Mouse (Mus musculus): ENCODE results near the gene Mif. TPM values are rescaled to one million over a fixed set of nuclear protein-coding genes. Genes with fewer than 3 reads are reported as not detected.

Mif gene
- polyA plus RNA-seq, 1 experiment from 2014 or later = 1,867 TPM

DNA sequence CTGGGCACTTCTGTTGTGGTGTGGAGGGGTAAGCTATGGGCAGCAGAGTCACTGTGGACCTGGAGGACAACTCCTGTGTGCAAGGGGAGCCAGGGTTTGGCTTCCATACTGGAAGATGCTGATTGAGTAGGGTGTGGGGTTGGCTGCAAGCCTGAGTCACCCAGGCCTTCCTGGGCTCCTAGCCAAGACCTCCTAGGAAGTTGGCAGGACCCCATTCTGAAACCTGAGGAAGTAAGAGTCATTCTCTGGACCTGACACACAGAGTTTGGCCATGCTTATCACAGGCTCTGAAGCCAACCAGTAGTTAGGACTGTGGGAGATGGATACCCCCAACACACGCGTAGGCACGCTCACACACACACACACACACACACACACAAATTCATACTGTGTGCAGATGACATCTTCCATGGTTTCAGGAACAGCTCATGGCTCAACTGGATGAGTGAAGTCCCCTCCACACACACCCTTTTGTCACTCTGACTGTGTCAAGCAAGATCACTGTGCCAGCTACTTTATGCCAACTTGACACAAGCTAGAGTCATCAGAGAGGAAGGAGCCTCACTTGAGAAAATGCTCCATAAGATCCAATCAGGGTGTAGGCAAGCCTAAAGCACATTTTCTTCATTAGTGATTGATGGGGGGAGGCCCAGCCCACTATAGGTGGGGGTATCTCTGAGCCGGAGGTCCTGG, 32.2 kb downstream of the Mif start:
- no peaks in the 10 kb centered on the region for H3K27me3 ChIP-seq (ENCODE audit: control insufficient read depth, insufficient read depth, low read length)
- 73% methylated on average over 4 of the region's 4 CpGs for WGBS
- H3K36me3 ChIP-seq (ENCODE audit: control insufficient read depth, insufficient read depth) = no peaks in the 10 kb centered on the region
- no peak overlapping the region for H3K4me2 ChIP-seq (ENCODE audit: low read depth, low read length)
- 0 out of 2 replicates have a peak, but pooled peaks have one; percentile 32 for ATAC-seq (replicated peaks; ENCODE audit: extremely low read depth, insufficient read depth, low FRiP score)
- no peak overlapping the region for H3K9ac ChIP-seq (ENCODE audit: low read length)
- H3K27ac ChIP-seq (ENCODE audit: low read length) = no peak overlapping the region
- H3K4me3 ChIP-seq (ENCODE audit: low read length) = no peak overlapping the region
- H3K4me1 ChIP-seq (ENCODE audit: control insufficient read depth, insufficient read depth, low read length) = peaks cover 11% of the 10 kb centered on the region
- peaks cover 4% of the 10 kb centered on the region; the same call in 1 of the 2 replicates for H3K9me3 ChIP-seq (replicated peaks; ENCODE audit: control insufficient read depth, low read length)

DNA sequence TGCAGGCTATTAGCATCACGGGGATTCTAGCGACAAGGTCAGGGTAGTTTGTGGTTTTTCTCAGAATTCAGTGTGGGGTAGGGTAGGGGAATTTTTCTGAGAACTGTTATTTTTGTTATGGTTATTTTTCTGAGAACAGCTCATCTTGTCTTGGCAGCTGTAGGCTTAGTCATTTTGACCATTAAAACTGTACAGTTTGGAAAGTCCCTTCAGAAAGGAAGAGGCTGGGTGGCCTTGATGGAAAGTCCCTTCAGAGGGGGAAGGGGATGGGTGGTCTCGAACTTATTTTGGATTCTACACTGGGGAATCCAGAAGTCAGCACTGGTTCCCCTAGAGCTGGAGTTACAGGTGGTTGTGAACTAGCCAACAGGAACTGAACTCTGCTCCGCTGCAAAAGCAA, 35.5 kb downstream of the Mif start:
- Histone ChIP-seq H3K4me3 (ENCODE audit: low read length) (no peak overlapping the region), H3K9ac (ENCODE audit: low read length) (no peak overlapping the region), H3K27ac (ENCODE audit: low read length) (no peak overlapping the region), H3K4me2 (ENCODE audit: low read depth, low read length) (no peak overlapping the region), H3K27me3 (ENCODE audit: control insufficient read depth, insufficient read depth, low read length) (no peaks in the 10 kb centered on the region), H3K36me3 (ENCODE audit: control insufficient read depth, insufficient read depth) (no peaks in the 10 kb centered on the region), H3K4me1 (ENCODE audit: control insufficient read depth, insufficient read depth, low read length) (peaks cover 11% of the 10 kb centered on the region), H3K9me3 (replicated peaks; ENCODE audit: control insufficient read depth, low read length) (peaks cover 4% of the 10 kb centered on the region; the same call in 1 of the 2 replicates)
- WGBS = 84% methylated on average over 4 of the region's 4 CpGs
- ATAC-seq (replicated peaks; ENCODE audit: extremely low read depth, insufficient read depth, low FRiP score) = no peak

DNA sequence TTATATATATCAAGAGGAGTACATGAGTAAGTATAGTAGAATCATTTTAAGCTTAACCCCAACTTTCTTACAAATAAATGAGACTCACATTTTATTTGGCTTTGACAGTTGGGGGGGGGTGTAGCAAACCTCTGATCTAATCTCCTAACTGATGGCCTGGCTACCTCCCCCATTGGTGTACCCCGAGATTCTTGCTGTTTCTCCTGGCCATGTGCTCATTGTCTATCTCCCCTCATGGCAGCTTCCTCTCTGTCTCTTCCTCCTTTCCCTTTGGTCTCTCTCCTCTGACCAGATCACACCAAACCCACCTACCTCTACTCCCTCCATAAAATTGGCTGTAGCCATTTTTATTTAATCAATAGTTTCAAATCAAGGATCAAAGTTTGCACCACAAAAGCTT, 36.3 kb downstream of the Mif start:
- no peak for ATAC-seq (replicated peaks; ENCODE audit: extremely low read depth, insufficient read depth, low FRiP score)
- H3K4me2 ChIP-seq (ENCODE audit: low read depth, low read length) = no peak overlapping the region
- H3K27me3 ChIP-seq (ENCODE audit: control insufficient read depth, insufficient read depth, low read length) = no peaks in the 10 kb centered on the region
- H3K4me1 ChIP-seq (ENCODE audit: control insufficient read depth, insufficient read depth, low read length) = peaks cover 11% of the 10 kb centered on the region
- H3K9ac ChIP-seq (ENCODE audit: low read length) = no peak overlapping the region
- H3K36me3 ChIP-seq (ENCODE audit: control insufficient read depth, insufficient read depth) = no peaks in the 10 kb centered on the region
- H3K4me3 ChIP-seq (ENCODE audit: low read length) = no peak overlapping the region
- H3K9me3 ChIP-seq (replicated peaks; ENCODE audit: control insufficient read depth, low read length) = peaks cover 4% of the 10 kb centered on the region; the same call in 1 of the 2 replicates
- no peak overlapping the region for H3K27ac ChIP-seq (ENCODE audit: low read length)
- 76% methylated on average over 1 of the region's 1 CpGs for WGBS

DNA sequence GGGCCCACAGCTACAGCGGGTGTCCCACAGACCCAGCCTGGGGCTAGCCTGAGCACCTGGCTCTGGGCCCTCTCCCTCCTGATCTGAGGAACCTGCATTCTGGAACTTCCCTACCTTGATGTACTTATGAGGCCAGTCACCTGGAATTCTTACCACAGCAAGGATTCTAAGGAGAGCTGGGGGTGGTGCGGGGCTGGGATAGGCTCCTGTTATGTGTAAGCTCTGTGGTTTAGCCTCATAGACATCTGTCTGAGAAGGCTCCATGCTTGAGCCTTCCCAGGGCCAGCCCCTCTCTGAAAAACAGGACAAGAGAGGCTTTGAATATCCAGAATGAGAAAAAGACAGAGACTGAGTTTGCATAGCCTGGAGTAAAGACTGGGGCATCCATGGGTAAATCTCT, 37.6 kb downstream of the Mif start, which contains the start of gene Gstt4:
Gene Gstt4, minus strand, starts transcription at position 101 of the 400 bp plus-strand sequence.
- no peak within 1 kb of the TSS for H3K4me3 ChIP-seq (ENCODE audit: low read length)

DNA sequence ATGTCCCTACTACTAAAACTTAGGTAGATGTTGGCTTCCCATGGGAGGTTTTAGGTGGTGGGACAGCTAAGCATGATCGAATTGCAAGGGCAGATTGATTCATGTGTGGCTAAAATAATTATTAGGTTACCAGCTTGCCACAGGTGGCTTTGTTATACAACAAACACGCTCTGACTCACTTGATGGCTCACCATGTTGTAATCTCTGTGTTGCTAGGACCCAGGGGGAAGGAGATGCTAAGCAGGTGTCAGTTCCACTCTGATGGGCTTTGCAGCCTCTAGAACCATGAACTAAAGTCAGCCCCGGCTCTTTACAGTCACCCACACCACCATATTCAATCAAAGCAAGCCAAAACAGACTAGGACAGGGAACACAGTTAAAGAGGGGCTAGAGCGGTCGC, 40.2 kb downstream of the Mif start:
- Histone ChIP-seq H3K9ac (ENCODE audit: low read length) (no peak overlapping the region), H3K9me3 (replicated peaks; ENCODE audit: control insufficient read depth, low read length) (peaks cover 4% of the 10 kb centered on the region; the same call in 1 of the 2 replicates), H3K27ac (ENCODE audit: low read length) (no peak overlapping the region), H3K27me3 (ENCODE audit: control insufficient read depth, insufficient read depth, low read length) (no peaks in the 10 kb centered on the region), H3K4me3 (ENCODE audit: low read length) (no peak overlapping the region), H3K4me2 (ENCODE audit: low read depth, low read length) (no peak overlapping the region), H3K4me1 (ENCODE audit: control insufficient read depth, insufficient read depth, low read length) (no peaks in the 10 kb centered on the region), H3K36me3 (ENCODE audit: control insufficient read depth, insufficient read depth) (no peaks in the 10 kb centered on the region)
- 79% methylated on average over 5 of the region's 5 CpGs for WGBS
- ATAC-seq (replicated peaks; ENCODE audit: extremely low read depth, insufficient read depth, low FRiP score) = no peak

More for the DNA sequence above, 37.6 kb downstream of the Mif start, which contains the start of gene Gstt4:
- 92% methylated on average over 2 of the region's 2 CpGs for WGBS
- Histone ChIP-seq H3K27me3 (ENCODE audit: control insufficient read depth, insufficient read depth, low read length) (no peaks in the 10 kb centered on the region), H3K9me3 (replicated peaks; ENCODE audit: control insufficient read depth, low read length) (peaks cover 4% of the 10 kb centered on the region; the same call in 1 of the 2 replicates), H3K9ac (ENCODE audit: low read length) (no peak within 1 kb of the TSS), H3K36me3 (ENCODE audit: control insufficient read depth, insufficient read depth) (no peaks in the 10 kb centered on the region), H3K4me1 (ENCODE audit: control insufficient read depth, insufficient read depth, low read length) (peaks cover 2% of the 10 kb centered on the region), H3K27ac (ENCODE audit: low read length) (no peak within 1 kb of the TSS), H3K4me2 (ENCODE audit: low read depth, low read length) (no peak within 1 kb of the TSS)
- no peak for ATAC-seq (replicated peaks; ENCODE audit: extremely low read depth, insufficient read depth, low FRiP score)

DNA sequence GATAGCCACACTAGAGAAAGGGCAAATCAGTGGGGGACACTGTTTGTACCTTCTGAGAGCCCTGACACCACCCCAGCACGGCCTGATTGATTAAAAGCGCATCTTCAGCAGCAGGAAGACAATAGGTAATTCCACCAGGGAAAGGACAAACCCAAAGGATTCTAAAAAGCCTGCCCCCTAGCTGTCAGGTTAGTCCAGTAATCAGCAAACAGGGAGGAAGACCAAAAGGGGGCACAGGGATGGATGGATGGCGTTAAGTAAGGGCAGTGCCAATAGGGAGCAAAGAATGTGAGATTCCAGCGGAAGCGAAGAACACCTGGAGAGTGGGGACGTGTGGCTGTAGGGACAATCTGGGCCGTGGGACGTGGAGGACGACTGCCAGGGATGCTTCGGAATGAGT, 41.4 kb downstream of the Mif start:
- H3K9me3 ChIP-seq (replicated peaks; ENCODE audit: control insufficient read depth, low read length) = peaks cover 4% of the 10 kb centered on the region; the same call in 1 of the 2 replicates
- no peaks in the 10 kb centered on the region for H3K36me3 ChIP-seq (ENCODE audit: control insufficient read depth, insufficient read depth)
- H3K4me1 ChIP-seq (ENCODE audit: control insufficient read depth, insufficient read depth, low read length) = no peaks in the 10 kb centered on the region
- H3K27me3 ChIP-seq (ENCODE audit: control insufficient read depth, insufficient read depth, low read length) = no peaks in the 10 kb centered on the region
- H3K9ac ChIP-seq (ENCODE audit: low read length) = no peak overlapping the region
- H3K27ac ChIP-seq (ENCODE audit: low read length) = no peak overlapping the region
- no peak overlapping the region for H3K4me3 ChIP-seq (ENCODE audit: low read length)
- 59% methylated on average over 10 of the region's 10 CpGs for WGBS
- H3K4me2 ChIP-seq (ENCODE audit: low read depth, low read length) = no peak overlapping the region
- ATAC-seq (replicated peaks; ENCODE audit: extremely low read depth, insufficient read depth, low FRiP score) = no peak

Other genes starting within 250 kb of the Mif start
- gene Susd2, start 216.2 kb downstream of the Mif start, polyA plus RNA-seq (2015; fragmentation: Nextera tagmentation; extraction: Ambion mirVana) = 12.4 and 13.3 TPM in 2 replicates
- gene Cabin1, start 95.9 kb downstream of the Mif start, polyA plus RNA-seq (2015; fragmentation: Nextera tagmentation; extraction: Ambion mirVana) = 23.7 and 27.5 TPM in 2 replicates
- gene Ddt, start 86.8 kb downstream of the Mif start, polyA plus RNA-seq (2015; fragmentation: Nextera tagmentation; extraction: Ambion mirVana) = 40.8 and 42.8 TPM in 2 replicates
- not detected in 2 replicates for gene Gm20441, start 79.3 kb downstream of the Mif start, polyA plus RNA-seq (2015; fragmentation: Nextera tagmentation; extraction: Ambion mirVana)
- gene Gstt3, start 78.8 kb downstream of the Mif start, polyA plus RNA-seq (2015; fragmentation: Nextera tagmentation; extraction: Ambion mirVana) = 5.6 and 6.2 TPM in 2 replicates
- gene Gstt1, start 61.7 kb downstream of the Mif start, polyA plus RNA-seq (2015; fragmentation: Nextera tagmentation; extraction: Ambion mirVana) = 9.0 and 10.2 TPM in 2 replicates
- gene Gstt4, start 37.7 kb downstream of the Mif start, polyA plus RNA-seq (2015; fragmentation: Nextera tagmentation; extraction: Ambion mirVana) = not detected in 2 replicates
- gene Gstt2, start 22.8 kb downstream of the Mif start, polyA plus RNA-seq (2015; fragmentation: Nextera tagmentation; extraction: Ambion mirVana) = 15.5 and 16.2 TPM in 2 replicates
- gene Derl3, start 33.2 kb upstream of the Mif start, polyA plus RNA-seq (2015; fragmentation: Nextera tagmentation; extraction: Ambion mirVana) = 1.2 and 1.6 TPM in 2 replicates
- gene Smarcb1, start 61.4 kb upstream of the Mif start, polyA plus RNA-seq (2015; fragmentation: Nextera tagmentation; extraction: Ambion mirVana) = 112 and 114 TPM in 2 replicates
- gene Chchd10, start 72.9 kb upstream of the Mif start, polyA plus RNA-seq (2015; fragmentation: Nextera tagmentation; extraction: Ambion mirVana) = 655 and 710 TPM in 2 replicates
- gene Mmp11, start 76.3 kb upstream of the Mif start, polyA plus RNA-seq (2015; fragmentation: Nextera tagmentation; extraction: Ambion mirVana) = 26.4 and 30.3 TPM in 2 replicates
- 0.42 and 0.44 TPM in 2 replicates for gene Gm867, start 80.4 kb upstream of the Mif start, polyA plus RNA-seq (2015; fragmentation: Nextera tagmentation; extraction: Ambion mirVana)
- gene Vpreb3, start 82.8 kb upstream of the Mif start, polyA plus RNA-seq (2015; fragmentation: Nextera tagmentation; extraction: Ambion mirVana) = 0.56 and 0.72 TPM in 2 replicates
- 0.05 and 0.28 TPM in 2 replicates for gene Gm5134, start 94.3 kb upstream of the Mif start, polyA plus RNA-seq (2015; fragmentation: Nextera tagmentation; extraction: Ambion mirVana)
- gene Zfp280b, start 172.4 kb upstream of the Mif start, polyA plus RNA-seq (2015; fragmentation: Nextera tagmentation; extraction: Ambion mirVana) = 11.3 and 14.5 TPM in 2 replicates